Mouse (Mus musculus): ENCODE data around the gene Pip4p1. TPM values are rescaled to one million over a fixed set of nuclear protein-coding genes. Genes with fewer than 3 reads are reported as not detected.
"Not testable (repeated sequence)": the region's sequence is repeated elsewhere in the genome, so short reads cannot be mapped to it uniquely, and the experiment has no call there.

The Pip4p1 gene
- polyA plus RNA-seq, 1 experiment = 93.2 TPM

DNA sequence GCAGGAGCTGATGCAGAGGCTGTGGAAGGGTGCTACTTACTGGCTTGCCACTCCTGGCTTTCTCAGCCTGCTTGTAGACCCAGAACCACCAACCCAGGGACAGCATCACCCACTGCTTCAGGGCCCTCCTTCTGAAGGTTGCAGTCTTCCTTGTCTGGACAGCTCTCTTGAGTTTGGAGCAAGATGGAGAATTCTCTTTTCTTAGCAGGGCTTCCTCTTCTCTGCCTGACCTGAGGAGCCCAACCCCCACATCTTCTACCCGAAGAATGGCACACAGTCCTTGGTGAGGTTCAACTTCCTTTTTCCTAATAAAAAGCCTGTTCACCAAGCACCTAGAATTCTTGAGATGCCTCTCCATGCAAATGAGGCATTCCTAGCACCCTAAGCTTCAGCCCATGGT is 40.2 kb upstream of the Pip4p1 start:
- WGBS = 14% methylated on average over 1 of the region's 1 CpGs
- no peak overlapping the region for H3K4me3 ChIP-seq (ENCODE audit: control insufficient read depth, insufficient read depth, low read length)
- TF ChIP-seq POLR2A (IDR thresholded peaks at IDR 0.05; ENCODE audit: control insufficient read depth, extremely low read depth, insufficient read depth, low read length, poor library complexity) = no peak
- TF ChIP-seq CTCF (IDR thresholded peaks at IDR 0.05; ENCODE audit: borderline replicate concordance, control insufficient read depth, extremely low read depth, insufficient read depth, low read length, poor library complexity) = no peak
- DNase-seq = no peak
- H3K27me3 ChIP-seq (ENCODE audit: control insufficient read depth, insufficient read depth, low read length) = no peaks in the 10 kb centered on the region
- H3K27ac ChIP-seq (ENCODE audit: control insufficient read depth, insufficient read depth, low read length) = no peak overlapping the region
- peaks cover 11% of the 10 kb centered on the region for H3K4me1 ChIP-seq (replicated peaks; ENCODE audit: control insufficient read depth, insufficient read depth, low read length)
- H3K36me3 ChIP-seq (ENCODE audit: control insufficient read depth, insufficient read depth, low read length) = no peaks in the 10 kb centered on the region

DNA sequence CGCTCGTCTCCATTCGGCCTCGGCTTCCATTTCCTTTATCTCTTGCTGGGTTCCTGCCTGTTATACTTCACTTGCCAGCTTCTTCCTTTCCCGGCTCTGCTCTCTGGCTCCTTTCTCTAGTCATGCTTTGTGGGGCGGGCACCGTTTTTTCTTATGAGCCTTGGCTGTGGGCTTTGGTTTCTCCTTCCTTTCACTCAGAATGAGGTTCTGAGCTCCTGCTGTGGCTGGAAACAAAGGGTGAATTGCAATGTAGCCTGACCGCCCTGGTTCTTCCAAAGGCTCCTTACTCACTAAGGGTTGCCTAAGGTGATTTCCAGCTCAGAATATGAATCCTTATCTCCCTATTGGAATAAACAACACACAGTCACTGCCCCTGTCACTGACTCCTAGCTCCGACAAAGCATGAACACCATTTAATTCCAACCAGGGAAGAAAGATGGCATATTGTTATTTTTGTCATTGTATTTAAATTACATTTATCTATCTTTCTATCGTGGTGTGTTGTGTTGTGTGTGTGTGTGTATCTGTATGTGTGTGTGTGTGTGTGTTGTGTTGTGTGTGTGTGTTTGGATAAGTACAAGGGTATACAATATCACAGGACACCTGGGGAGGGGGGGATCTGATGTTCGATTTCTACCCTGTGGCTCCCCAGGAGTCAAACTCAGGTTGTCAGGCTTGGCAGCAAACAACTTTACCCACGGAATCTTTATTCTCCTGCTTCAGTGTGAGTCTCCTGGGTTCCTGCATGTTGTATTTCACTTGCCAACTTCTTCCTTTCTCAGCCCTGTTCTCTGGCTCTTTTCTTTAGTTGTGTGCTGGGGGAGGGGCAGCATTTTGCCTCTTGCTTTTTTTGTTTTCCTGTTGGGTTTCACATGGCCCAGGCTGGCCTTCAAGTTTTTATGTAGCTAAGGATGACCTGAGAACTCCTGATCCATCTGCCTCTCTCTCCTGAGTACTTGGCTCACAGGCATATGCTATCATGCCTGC is 39.2 kb upstream of the Pip4p1 start:
- 30% methylated on average over 12 of the region's 12 CpGs for WGBS
- H3K27ac ChIP-seq (ENCODE audit: control insufficient read depth, insufficient read depth, low read length) = no peak overlapping the region
- H3K27me3 ChIP-seq (ENCODE audit: control insufficient read depth, insufficient read depth, low read length) = no peaks in the 10 kb centered on the region

DNA sequence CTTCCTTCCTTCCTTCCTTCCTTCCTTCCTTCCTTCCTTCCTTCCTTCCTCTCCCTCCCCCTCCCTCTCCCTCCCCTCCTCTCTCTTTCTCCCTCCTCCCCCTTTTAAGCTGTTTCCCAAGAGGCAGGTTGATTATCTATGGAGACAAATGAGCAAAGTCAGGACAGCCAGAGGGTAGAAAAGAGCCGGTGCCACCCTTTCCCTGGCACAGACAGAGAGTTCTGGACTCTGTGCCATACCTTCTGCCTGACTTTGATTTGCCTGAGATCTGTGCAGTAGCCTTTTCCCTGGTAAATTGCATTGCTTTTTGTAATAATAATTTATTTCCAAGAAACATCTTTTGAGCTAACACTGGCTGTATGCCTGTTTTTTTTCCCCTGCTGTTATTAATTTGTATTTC is 38.4 kb upstream of the Pip4p1 start:
- H3K27ac ChIP-seq (ENCODE audit: control insufficient read depth, insufficient read depth, low read length) = no peak overlapping the region
- no peaks in the 10 kb centered on the region for H3K27me3 ChIP-seq (ENCODE audit: control insufficient read depth, insufficient read depth, low read length)
- peaks cover 11% of the 10 kb centered on the region for H3K4me1 ChIP-seq (replicated peaks; ENCODE audit: control insufficient read depth, insufficient read depth, low read length)
- H3K4me3 ChIP-seq (ENCODE audit: control insufficient read depth, insufficient read depth, low read length) = no peak overlapping the region
- H3K36me3 ChIP-seq (ENCODE audit: control insufficient read depth, insufficient read depth, low read length) = no peaks in the 10 kb centered on the region
- 84% methylated on average over 1 of the region's 1 CpGs for WGBS
- no peak for TF ChIP-seq POLR2A (IDR thresholded peaks at IDR 0.05; ENCODE audit: control insufficient read depth, extremely low read depth, insufficient read depth, low read length, poor library complexity)
- no peak for TF ChIP-seq CTCF (IDR thresholded peaks at IDR 0.05; ENCODE audit: borderline replicate concordance, control insufficient read depth, extremely low read depth, insufficient read depth, low read length, poor library complexity)
- no peak for DNase-seq

More for the DNA sequence above, 39.2 kb upstream of the Pip4p1 start:
- no peak overlapping the region for H3K4me3 ChIP-seq (ENCODE audit: control insufficient read depth, insufficient read depth, low read length)
- no peaks in the 10 kb centered on the region for H3K36me3 ChIP-seq (ENCODE audit: control insufficient read depth, insufficient read depth, low read length)
- no peak for DNase-seq
- H3K4me1 ChIP-seq (replicated peaks; ENCODE audit: control insufficient read depth, insufficient read depth, low read length) = peaks cover 11% of the 10 kb centered on the region
- TF ChIP-seq POLR2A (IDR thresholded peaks at IDR 0.05; ENCODE audit: control insufficient read depth, extremely low read depth, insufficient read depth, low read length, poor library complexity) (no peak), CTCF (IDR thresholded peaks at IDR 0.05; ENCODE audit: borderline replicate concordance, control insufficient read depth, extremely low read depth, insufficient read depth, low read length, poor library complexity) (no peak)

- TF ChIP-seq POLR2A (IDR thresholded peaks at IDR 0.05; ENCODE audit: control insufficient read depth, extremely low read depth, insufficient read depth, low read length, poor library complexity) (no peak), CTCF (IDR thresholded peaks at IDR 0.05; ENCODE audit: borderline replicate concordance, control insufficient read depth, extremely low read depth, insufficient read depth, low read length, poor library complexity) (no peak)
- 96% methylated on average over 5 of the region's 5 CpGs for whole genome bisulfite sequencing
- Histone ChIP-seq H3K27ac (ENCODE audit: control insufficient read depth, insufficient read depth, low read length) (no peak overlapping the region), H3K4me1 (replicated peaks; ENCODE audit: control insufficient read depth, insufficient read depth, low read length) (peaks cover 11% of the 10 kb centered on the region), H3K36me3 (ENCODE audit: control insufficient read depth, insufficient read depth, low read length) (no peaks in the 10 kb centered on the region), H3K4me3 (ENCODE audit: control insufficient read depth, insufficient read depth, low read length) (no peak overlapping the region), H3K27me3 (ENCODE audit: control insufficient read depth, insufficient read depth, low read length) (no peaks in the 10 kb centered on the region)
- DNase-seq = no peak
Observed at GRCm38 (mm10) chr14:50968216-50968980, 37.7 kb upstream of the Pip4p1 start.

DNA sequence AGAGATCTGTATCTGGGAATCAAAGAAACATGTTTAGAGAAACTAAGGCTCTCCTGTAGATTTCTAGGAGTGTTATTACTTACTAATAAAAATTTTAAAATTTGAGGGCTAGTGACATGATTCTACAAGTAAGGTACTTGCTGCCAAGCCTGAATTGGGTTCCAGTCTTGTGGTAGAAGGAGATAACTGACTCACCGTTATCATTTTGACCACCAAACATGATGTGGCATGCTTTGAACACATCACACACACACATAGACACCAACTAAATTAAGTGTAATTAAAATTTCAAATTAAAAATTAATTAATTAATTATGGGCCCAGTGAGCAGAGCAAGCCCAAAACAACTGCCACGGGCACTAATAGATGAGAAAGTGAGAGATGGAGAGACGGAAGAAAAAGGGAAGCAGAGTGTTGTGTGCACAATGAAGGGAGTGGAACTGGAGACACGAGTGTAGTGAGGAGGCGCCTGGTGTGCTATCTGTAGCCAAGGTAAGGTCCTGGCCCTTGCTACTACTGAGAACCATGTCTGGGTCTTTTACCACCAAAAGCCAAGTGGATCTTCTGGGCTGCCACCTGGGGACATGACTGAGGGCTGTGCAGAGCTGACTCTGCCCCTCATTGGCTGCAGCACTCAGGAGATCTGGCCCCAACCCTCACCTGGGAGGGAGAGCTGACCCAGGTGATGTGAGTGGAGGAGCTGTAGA is 27.8 kb upstream of the Pip4p1 start:
- DNase-seq; H3K27me3 ChIP-seq (ENCODE audit: control insufficient read depth, insufficient read depth, low read length); H3K4me3 ChIP-seq (ENCODE audit: control insufficient read depth, insufficient read depth, low read length); H3K36me3 ChIP-seq (ENCODE audit: control insufficient read depth, insufficient read depth, low read length); H3K27ac ChIP-seq (ENCODE audit: control insufficient read depth, insufficient read depth, low read length); H3K4me1 ChIP-seq (replicated peaks; ENCODE audit: control insufficient read depth, insufficient read depth, low read length): not testable (repeated sequence)
- WGBS = 91% methylated on average over 5 of the region's 5 CpGs

- not testable (repeated sequence) for H3K27ac ChIP-seq (ENCODE audit: control insufficient read depth, insufficient read depth, low read length); H3K27me3 ChIP-seq (ENCODE audit: control insufficient read depth, insufficient read depth, low read length); H3K4me3 ChIP-seq (ENCODE audit: control insufficient read depth, insufficient read depth, low read length); H3K36me3 ChIP-seq (ENCODE audit: control insufficient read depth, insufficient read depth, low read length); DNase-seq; H3K4me1 ChIP-seq (replicated peaks; ENCODE audit: control insufficient read depth, insufficient read depth, low read length)
- whole genome bisulfite sequencing = 77% methylated on average over 3 of the region's 3 CpGs
Observed at GRCm38 (mm10) chr14:50957146-50957545, 26.5 kb upstream of the Pip4p1 start.

DNA sequence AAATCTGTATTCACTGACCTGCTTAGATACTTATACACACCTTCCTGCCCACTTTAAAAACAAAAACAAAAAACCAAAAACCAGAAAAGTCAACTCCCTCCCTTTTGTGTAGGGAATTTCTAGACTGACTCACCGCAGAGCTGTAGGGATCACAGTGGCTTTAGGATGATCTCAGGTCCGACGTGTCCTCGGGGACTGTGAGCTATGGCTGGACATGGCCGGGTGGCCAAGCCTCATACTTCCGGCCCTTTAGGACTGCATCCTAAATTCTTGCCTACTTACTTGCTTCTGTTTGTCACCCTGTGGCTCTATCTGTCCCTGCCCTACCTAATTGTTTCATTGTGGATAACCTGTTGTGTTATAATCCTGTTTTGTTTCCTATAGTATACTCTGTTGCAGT is 26.1 kb upstream of the Pip4p1 start:
- DNase-seq; H3K4me3 ChIP-seq (ENCODE audit: control insufficient read depth, insufficient read depth, low read length); H3K36me3 ChIP-seq (ENCODE audit: control insufficient read depth, insufficient read depth, low read length); H3K27ac ChIP-seq (ENCODE audit: control insufficient read depth, insufficient read depth, low read length); H3K4me1 ChIP-seq (replicated peaks; ENCODE audit: control insufficient read depth, insufficient read depth, low read length); H3K27me3 ChIP-seq (ENCODE audit: control insufficient read depth, insufficient read depth, low read length): not testable (repeated sequence)
- WGBS = 94% methylated on average over 6 of the region's 6 CpGs

DNA sequence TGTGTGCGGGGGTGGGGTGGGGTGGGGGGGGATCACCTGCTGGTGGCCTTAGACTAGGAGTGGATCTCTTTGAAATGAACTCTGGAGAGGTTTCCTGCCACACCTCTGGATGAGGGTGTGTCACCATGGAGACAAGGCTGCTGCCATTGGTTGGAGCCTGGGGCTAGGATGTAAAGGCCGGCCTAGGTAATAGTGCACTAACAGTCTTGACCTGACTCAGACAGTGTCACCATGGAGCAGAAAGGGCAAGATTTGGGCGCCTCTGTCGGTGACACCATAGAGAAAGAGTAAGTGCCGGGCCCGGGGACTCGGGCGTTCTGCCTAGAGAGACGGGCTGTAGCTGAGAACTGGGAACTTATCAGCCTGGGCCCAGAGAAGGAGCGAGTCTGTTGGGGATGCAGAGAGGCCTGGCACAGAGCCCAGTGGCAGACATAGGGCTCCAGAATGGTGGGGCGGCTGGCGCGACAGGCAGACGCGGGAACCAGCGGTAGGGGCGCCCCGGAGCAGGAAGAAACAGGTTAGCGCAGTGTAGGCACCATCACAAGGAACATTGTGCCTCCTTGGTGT is 25.4 kb upstream of the Pip4p1 start, which contains the start of gene Pnp2:
TSS of gene Pnp2 (plus strand) at position 51 of the 567 bp plus-strand sequence.
- peak within 1 kb of the TSS; percentile 26 for H3K4me3 ChIP-seq (ENCODE audit: control insufficient read depth, insufficient read depth, low read length)
- WGBS = 25% methylated on average over 19 of the region's 19 CpGs
- H3K27ac ChIP-seq (ENCODE audit: control insufficient read depth, insufficient read depth, low read length); H3K36me3 ChIP-seq (ENCODE audit: control insufficient read depth, insufficient read depth, low read length); H3K27me3 ChIP-seq (ENCODE audit: control insufficient read depth, insufficient read depth, low read length); H3K4me1 ChIP-seq (replicated peaks; ENCODE audit: control insufficient read depth, insufficient read depth, low read length): not testable (repeated sequence)
- peak; percentile 67 for DNase-seq

Data from thymus, adult 2 months (tissue).